Mouse (Mus musculus) ZHBTc4 (cell line): Measurements from ENCODE around the gene Olfr222.
"Not testable (repeated sequence)": the region's sequence is repeated elsewhere in the genome, so short reads cannot be mapped to it uniquely, and the experiment has no call there.

Experiments used
- DNase-seq: peaks from one replicate; pipeline ENCODE4 v3.0.0-alpha.2; 2011; ENCODE audit warnings: low read depth, low spot score

Olfr222 gene

GRCm38 (mm10) chr11:59576135-59576534, at the start of gene Olfr222:
TSS of gene Olfr222 (minus strand) at chr11:59576235.
- not testable (repeated sequence) for DNase-seq

GRCm38 (mm10) chr11:59624017-59624630, 48.1 kb upstream of the Olfr222 start:
- peak; percentile 57 for DNase-seq

GRCm38 (mm10) chr11:59622214-59622613, 46.2 kb upstream of the Olfr222 start:
- DNase-seq = no peak

GRCm38 (mm10) chr11:59616986-59617385, 41.0 kb upstream of the Olfr222 start:
- not testable (repeated sequence) for DNase-seq

- peak; percentile 33 for DNase-seq
These were observed 38.1 kb upstream of the Olfr222 start for GRCm38 (mm10) chr11:59614120-59614519.

- no peak for DNase-seq
These were observed 35.6 kb upstream of the Olfr222 start for GRCm38 (mm10) chr11:59611646-59612045.

- DNase-seq = no peak
These were observed 26.3 kb upstream of the Olfr222 start for GRCm38 (mm10) chr11:59602287-59602686.

GRCm38 (mm10) chr11:59600872-59601271, 24.8 kb upstream of the Olfr222 start:
- DNase-seq = no peak

GRCm38 (mm10) chr11:59599211-59599610, 23.2 kb upstream of the Olfr222 start:
- DNase-seq = no peak

GRCm38 (mm10) chr11:59596950-59597349, 20.9 kb upstream of the Olfr222 start:
- no peak for DNase-seq

GRCm38 (mm10) chr11:59596091-59596490, 20.1 kb upstream of the Olfr222 start:
- DNase-seq = no peak

GRCm38 (mm10) chr11:59593189-59593588, 17.2 kb upstream of the Olfr222 start, which contains the start of gene Olfr223:
TSS of gene Olfr223 (minus strand) at chr11:59593289.
- no peak for DNase-seq

- no peak for DNase-seq
These were observed 13.5 kb upstream of the Olfr222 start for GRCm38 (mm10) chr11:59589496-59589895.

GRCm38 (mm10) chr11:59584539-59584938, 8.5 kb upstream of the Olfr222 start:
- no peak for DNase-seq

- no peak for DNase-seq
These were observed 309 bp downstream of the Olfr222 start for GRCm38 (mm10) chr11:59575726-59576125.

GRCm38 (mm10) chr11:59569306-59569705, 6.7 kb downstream of the Olfr222 start:
- peak; percentile 43 for DNase-seq

GRCm38 (mm10) chr11:59562837-59563236, 13.2 kb downstream of the Olfr222 start:
- DNase-seq = no peak

- no peak for DNase-seq
These were observed 13.7 kb downstream of the Olfr222 start for GRCm38 (mm10) chr11:59562336-59562735.

GRCm38 (mm10) chr11:59560906-59561305, 15.1 kb downstream of the Olfr222 start:
- DNase-seq = no peak

- no peak for DNase-seq
These were observed 21.5 kb downstream of the Olfr222 start for GRCm38 (mm10) chr11:59554535-59554934.

- DNase-seq = no peak
These were observed 21.9 kb downstream of the Olfr222 start for GRCm38 (mm10) chr11:59554127-59554526.

- no peak for DNase-seq
These were observed 32.0 kb downstream of the Olfr222 start for GRCm38 (mm10) chr11:59544005-59544404.

- DNase-seq = no peak
These were observed 32.7 kb downstream of the Olfr222 start for GRCm38 (mm10) chr11:59543376-59543775.

- no peak for DNase-seq
These were observed 33.6 kb downstream of the Olfr222 start for GRCm38 (mm10) chr11:59542442-59542841.
